Mouse (Mus musculus) forebrain, embryonic 16.5 days (tissue): Measurements from ENCODE around the gene Map7. TPM values are rescaled to one million over a fixed set of nuclear protein-coding genes. Genes with fewer than 3 reads are reported as not detected.
A peak's percentile ranks its signal among the peaks of the same experiment; 100 is the strongest.

ENCODE experiments used
- ATAC-seq: fragments of 200-750 bp; cut with Nextera tagmentation; 2 replicates; pipeline ENCODE4 v1.8.0; 2017; ENCODE audit warnings: mild to moderate bottlenecking, moderate library complexity
- H3K27ac ChIP-seq: fragments of 300-500 bp; sonication (generic); 2 replicates; pipeline ENCODE4 v1.5.1; 2014; ENCODE audit warnings: low read length, control low read depth
- H3K27me3 ChIP-seq: fragments of 300-500 bp; sonication (generic); replicated peaks from 2 replicates; pipeline ENCODE4 v1.6.1; 2014; ENCODE audit warnings: low read length; ENCODE audit not compliant: control insufficient read depth, insufficient read depth
- H3K36me3 ChIP-seq: fragments of 300-500 bp; sonication (generic); 2 replicates; pipeline ENCODE4 v1.6.1; 2014; ENCODE audit not compliant: control insufficient read depth, insufficient read depth
- H3K4me1 ChIP-seq: fragments of 300-500 bp; sonication (generic); replicated peaks from 2 replicates; pipeline ENCODE4 v1.6.1; 2014; ENCODE audit warnings: low read length; ENCODE audit not compliant: control insufficient read depth, insufficient read depth
- H3K4me2 ChIP-seq: fragments of 300-500 bp; sonication (generic); 2 replicates; pipeline ENCODE4 v1.6.1; 2014; ENCODE audit warnings: mild to moderate bottlenecking, low read length, control low read depth
- H3K4me3 ChIP-seq: fragments of 300-500 bp; sonication (generic); replicated peaks from 2 replicates; pipeline ENCODE4 v1.5.1; 2014; ENCODE audit warnings: mild to moderate bottlenecking, low read length, control low read depth
- H3K9ac ChIP-seq: fragments of 300-500 bp; sonication (generic); replicated peaks from 2 replicates; pipeline ENCODE4 v1.6.1; 2014; ENCODE audit warnings: low read depth, low read length, control low read depth
- H3K9me3 ChIP-seq: fragments of 300-500 bp; sonication (generic); 2 replicates; pipeline ENCODE4 v1.6.1; 2016; ENCODE audit warnings: low read length; ENCODE audit not compliant: control insufficient read depth
- WGBS: fragments of 180-500 bp; shearing (Covaris S2); extraction: QIAGEN DNeasy Blood & Tissue Kit; methylation state at CpG from one replicate; pipeline ENCODE4 v1.1.7; 2014; 5-methylcytosine and 5-hydroxymethylcytosine counted together
- polyA plus RNA-seq: library from polyadenylated mRNA; unstranded; fragments of >200 nt; fragmentation: Nextera tagmentation; extraction: Ambion mirVana; gene quantifications from 2 replicates; pipeline ENCODE4 v1.2.1, GENCODE M21; 2015

The Map7 gene
- polyA plus RNA-seq, 1 experiment from 2014 or later: 8.2 TPM

GRCm38 (mm10) chr10:20164810-20165209 lies 16.5 kb downstream of the Map7 start:
- Histone ChIP-seq H3K4me1 (no peaks in the 10 kb centered on the region), H3K9me3 (no peaks in the 10 kb centered on the region), H3K4me3 (no peak overlapping the region), H3K27ac (no peak overlapping the region), H3K36me3 (no peaks in the 10 kb centered on the region), H3K27me3 (no peaks in the 10 kb centered on the region), H3K4me2 (no peak overlapping the region), H3K9ac (no peak overlapping the region)
- 94% methylated on average over 5 of the region's 5 CpGs for WGBS
- no peak for ATAC-seq

- WGBS: 81% methylated on average over 11 of the region's 11 CpGs
- no peak overlapping the region for H3K4me2 ChIP-seq
- H3K36me3 ChIP-seq: no peaks in the 10 kb centered on the region
- H3K27me3 ChIP-seq: no peaks in the 10 kb centered on the region
- H3K4me3 ChIP-seq: no peak overlapping the region
- H3K9ac ChIP-seq: no peak overlapping the region
- ATAC-seq: no peak
- H3K4me1 ChIP-seq: peaks cover 14% of the 10 kb centered on the region
- no peak overlapping the region for H3K27ac ChIP-seq
- H3K9me3 ChIP-seq: no peaks in the 10 kb centered on the region
Measured at GRCm38 (mm10) chr10:20166797-20167196, 18.5 kb downstream of the Map7 start.

- H3K36me3 ChIP-seq: no peaks in the 10 kb centered on the region
- H3K9ac ChIP-seq: no peak overlapping the region
- no peak overlapping the region for H3K4me2 ChIP-seq
- H3K9me3 ChIP-seq: no peaks in the 10 kb centered on the region
- no peak overlapping the region for H3K27ac ChIP-seq
- 93% methylated on average over 4 of the region's 4 CpGs for WGBS
- ATAC-seq: no peak
- no peak overlapping the region for H3K4me3 ChIP-seq
- peaks cover 14% of the 10 kb centered on the region for H3K4me1 ChIP-seq
- no peaks in the 10 kb centered on the region for H3K27me3 ChIP-seq
Measured at GRCm38 (mm10) chr10:20167467-20167866, 19.2 kb downstream of the Map7 start.

GRCm38 (mm10) chr10:20169182-20169674 lies 21.0 kb downstream of the Map7 start:
- Histone ChIP-seq H3K9ac (no peak overlapping the region), H3K9me3 (no peaks in the 10 kb centered on the region), H3K36me3 (no peaks in the 10 kb centered on the region), H3K4me3 (no peak overlapping the region), H3K4me2 (no peak overlapping the region), H3K27ac (no peak overlapping the region), H3K27me3 (no peaks in the 10 kb centered on the region), H3K4me1 (peaks cover 14% of the 10 kb centered on the region)
- no peak for ATAC-seq
- 86% methylated on average over 3 of the region's 3 CpGs for WGBS

GRCm38 (mm10) chr10:20169927-20170604 lies 21.8 kb downstream of the Map7 start:
- no peaks in the 10 kb centered on the region for H3K9me3 ChIP-seq
- no peaks in the 10 kb centered on the region for H3K27me3 ChIP-seq
- H3K4me2 ChIP-seq: peak overlapping the region; percentile 61
- ATAC-seq: peak; percentile 16
- 18% methylated on average over 18 of the region's 19 CpGs for WGBS
- peaks cover 14% of the 10 kb centered on the region for H3K4me1 ChIP-seq
- no peak overlapping the region for H3K27ac ChIP-seq
- peak overlapping the region; percentile 38 for H3K9ac ChIP-seq
- H3K36me3 ChIP-seq: no peaks in the 10 kb centered on the region
- peak overlapping the region; percentile 31 for H3K4me3 ChIP-seq

- H3K9ac ChIP-seq: peak overlapping the region; percentile 38
- H3K36me3 ChIP-seq: no peaks in the 10 kb centered on the region
- WGBS: 10% methylated on average over 11 of the region's 11 CpGs
- H3K4me1 ChIP-seq: peaks cover 14% of the 10 kb centered on the region
- H3K4me3 ChIP-seq: peak overlapping the region; percentile 31
- no peaks in the 10 kb centered on the region for H3K27me3 ChIP-seq
- no peaks in the 10 kb centered on the region for H3K9me3 ChIP-seq
- peak overlapping the region; percentile 61 for H3K4me2 ChIP-seq
- H3K27ac ChIP-seq: peak overlapping the region; percentile 6; the same call in 1 of the 2 replicates
- ATAC-seq: peak; percentile 97
Measured at GRCm38 (mm10) chr10:20170605-20171088, 22.4 kb downstream of the Map7 start.

- Histone ChIP-seq H3K4me1 (peaks cover 14% of the 10 kb centered on the region), H3K9me3 (no peaks in the 10 kb centered on the region), H3K4me3 (peak overlapping the region; percentile 31), H3K27ac (peak overlapping the region; percentile 6; the same call in 1 of the 2 replicates), H3K9ac (peak overlapping the region; percentile 38), H3K4me2 (peak overlapping the region; percentile 61), H3K27me3 (no peaks in the 10 kb centered on the region), H3K36me3 (no peaks in the 10 kb centered on the region)
- 61% methylated on average over 12 of the region's 12 CpGs for WGBS
- ATAC-seq: 0 out of 2 replicates have a peak, but pooled peaks have one; percentile 2
Measured at GRCm38 (mm10) chr10:20171209-20171608, 22.9 kb downstream of the Map7 start.

- Histone ChIP-seq H3K4me2 (no peak overlapping the region), H3K36me3 (no peaks in the 10 kb centered on the region), H3K4me3 (no peak overlapping the region)
Measured at GRCm38 (mm10) chr10:20171756-20172155, 23.5 kb downstream of the Map7 start.

GRCm38 (mm10) chr10:20173733-20174132 lies 25.5 kb downstream of the Map7 start:
- ATAC-seq: no peak
- no peak overlapping the region for H3K9ac ChIP-seq
- no peaks in the 10 kb centered on the region for H3K36me3 ChIP-seq
- no peak overlapping the region for H3K27ac ChIP-seq
- WGBS: 81% methylated on average over 4 of the region's 4 CpGs
- peaks cover 14% of the 10 kb centered on the region for H3K4me1 ChIP-seq
- H3K27me3 ChIP-seq: no peaks in the 10 kb centered on the region
- no peaks in the 10 kb centered on the region for H3K9me3 ChIP-seq
- no peak overlapping the region for H3K4me2 ChIP-seq
- no peak overlapping the region for H3K4me3 ChIP-seq

More at GRCm38 (mm10) chr10:20171756-20172155, 23.5 kb downstream of the Map7 start:
- Histone ChIP-seq H3K9ac (no peak overlapping the region), H3K9me3 (no peaks in the 10 kb centered on the region), H3K4me1 (peaks cover 14% of the 10 kb centered on the region), H3K27ac (no peak overlapping the region), H3K27me3 (no peaks in the 10 kb centered on the region)
- WGBS: 51% methylated on average over 4 of the region's 4 CpGs
- no peak for ATAC-seq
